Mouse (Mus musculus) kidney, embryonic 15.5 days (tissue): ENCODE data around the gene Tex38. TPM values are rescaled to one million over a fixed set of nuclear protein-coding genes. Genes with fewer than 3 reads are reported as not detected.

ENCODE experiments used
- ATAC-seq: fragments of 200-750 bp; cut with Nextera tagmentation; replicated peaks from 2 replicates; pipeline ENCODE4 v1.8.0; 2017; ENCODE audit warnings: moderate TSS enrichment; ENCODE audit not compliant: low FRiP score
- H3K27ac ChIP-seq: fragments of 300-500 bp; sonication (generic); 2 replicates; pipeline ENCODE4 v1.5.1; 2015; ENCODE audit warnings: mild to moderate bottlenecking, inconsistent platforms
- H3K27me3 ChIP-seq: fragments of 300-500 bp; sonication (generic); 2 replicates; pipeline ENCODE4 v1.6.1; 2015; ENCODE audit warnings: inconsistent platforms
- H3K36me3 ChIP-seq: fragments of 300-500 bp; sonication (generic); 2 replicates; pipeline ENCODE4 v1.6.1; 2015; ENCODE audit warnings: inconsistent platforms
- H3K4me1 ChIP-seq: fragments of 300-500 bp; sonication (generic); 2 replicates; pipeline ENCODE4 v1.6.1; 2015; ENCODE audit warnings: inconsistent platforms
- H3K4me2 ChIP-seq: fragments of 300-500 bp; sonication (generic); 2 replicates; pipeline ENCODE4 v1.6.1; 2015; ENCODE audit warnings: moderate library complexity, mild to moderate bottlenecking, inconsistent platforms
- H3K4me3 ChIP-seq: fragments of 300-500 bp; sonication (generic); replicated peaks from 2 replicates; pipeline ENCODE4 v1.5.1; 2015; ENCODE audit warnings: mild to moderate bottlenecking, inconsistent platforms
- H3K9ac ChIP-seq: fragments of 300-500 bp; sonication (generic); 2 replicates; pipeline ENCODE4 v1.6.1; 2015; ENCODE audit warnings: mild to moderate bottlenecking, inconsistent platforms
- H3K9me3 ChIP-seq: fragments of 300-500 bp; sonication (generic); replicated peaks from 2 replicates; pipeline ENCODE4 v1.6.1; 2016; ENCODE audit warnings: inconsistent platforms
- WGBS: fragments of 180-500 bp; shearing (Covaris S2); methylation state at CpG from one replicate; pipeline ENCODE4 v1.1.7; 2015; ENCODE audit warnings: mixed read lengths; 5-methylcytosine and 5-hydroxymethylcytosine counted together
- polyA plus RNA-seq: library from polyadenylated mRNA; unstranded; fragments of >200 nt; fragmentation: Nextera tagmentation; extraction: Ambion mirVana; gene quantifications from 2 replicates; pipeline ENCODE4 v1.2.1, GENCODE M21; 2015

Tex38 gene
- polyA plus RNA-seq, 1 experiment from 2014 or later, result 0.60 TPM

GRCm38 (mm10) chr4:115764581-115764980 lies 16.2 kb downstream of the Tex38 start:
- WGBS, result 88% methylated on average over 11 of the region's 11 CpGs
- ATAC-seq, result no peak
- no peak overlapping the region for H3K27ac ChIP-seq
- H3K9me3 ChIP-seq, result no peaks in the 10 kb centered on the region
- H3K36me3 ChIP-seq, result peaks cover 82% of the 10 kb centered on the region
- no peaks in the 10 kb centered on the region for H3K27me3 ChIP-seq
- H3K9ac ChIP-seq, result no peak overlapping the region
- H3K4me3 ChIP-seq, result no peak overlapping the region
- H3K4me2 ChIP-seq, result no peak overlapping the region
- H3K4me1 ChIP-seq, result 0 out of 2 replicates have a peak, but pooled peaks cover 4% of the 10 kb centered on the region

- Histone ChIP-seq H3K9me3 (no peaks in the 10 kb centered on the region), H3K27ac (no peak overlapping the region), H3K9ac (no peak overlapping the region), H3K4me3 (no peak overlapping the region), H3K4me1 (no peaks in the 10 kb centered on the region), H3K27me3 (no peaks in the 10 kb centered on the region), H3K36me3 (peaks cover 81% of the 10 kb centered on the region), H3K4me2 (no peak overlapping the region)
- 42% methylated on average over 3 of the region's 3 CpGs for WGBS
- no peak for ATAC-seq
Observed at GRCm38 (mm10) chr4:115761206-115761605, 19.6 kb downstream of the Tex38 start.

- H3K4me3 ChIP-seq, result no peak overlapping the region
- no peaks in the 10 kb centered on the region for H3K27me3 ChIP-seq
- 98% methylated on average over 1 of the region's 1 CpGs for WGBS
- ATAC-seq, result no peak
- H3K4me1 ChIP-seq, result no peaks in the 10 kb centered on the region
- H3K4me2 ChIP-seq, result no peak overlapping the region
- H3K27ac ChIP-seq, result no peak overlapping the region
- peaks cover 66% of the 10 kb centered on the region for H3K36me3 ChIP-seq
- H3K9ac ChIP-seq, result no peak overlapping the region
- no peaks in the 10 kb centered on the region for H3K9me3 ChIP-seq
Observed at GRCm38 (mm10) chr4:115754851-115755250, 26.0 kb downstream of the Tex38 start.

DNA sequence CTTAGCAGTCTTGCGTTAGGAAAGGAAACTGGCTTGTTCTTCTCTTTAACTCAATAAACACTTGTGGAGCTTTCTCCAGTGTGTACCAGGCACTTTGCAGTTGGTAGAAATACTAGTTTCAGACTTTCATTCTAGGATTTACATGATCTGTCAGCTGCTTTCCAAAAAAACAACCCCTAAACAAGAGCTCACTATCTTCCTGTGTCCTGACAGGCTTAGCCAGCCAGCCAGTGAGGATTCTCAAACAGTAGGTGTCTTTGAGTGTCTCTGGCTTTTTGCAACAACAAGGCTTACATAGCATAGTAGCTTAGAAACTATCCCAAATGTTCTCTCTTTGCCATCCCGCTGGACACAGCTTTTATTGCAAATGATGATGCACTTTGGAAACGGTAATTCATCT lies 26.7 kb downstream of the Tex38 start:
- Histone ChIP-seq H3K4me1 (no peaks in the 10 kb centered on the region), H3K27ac (no peak overlapping the region), H3K27me3 (no peaks in the 10 kb centered on the region), H3K4me3 (no peak overlapping the region), H3K36me3 (peaks cover 63% of the 10 kb centered on the region), H3K9ac (no peak overlapping the region), H3K9me3 (no peaks in the 10 kb centered on the region), H3K4me2 (no peak overlapping the region)
- 88% methylated on average over 3 of the region's 3 CpGs for WGBS
- ATAC-seq, result no peak

- WGBS, result 84% methylated on average over 1 of the region's 1 CpGs
- Histone ChIP-seq H3K36me3 (peaks cover 69% of the 10 kb centered on the region), H3K27me3 (no peaks in the 10 kb centered on the region), H3K9ac (no peak overlapping the region), H3K27ac (no peak overlapping the region), H3K4me3 (no peak overlapping the region), H3K4me2 (no peak overlapping the region), H3K9me3 (no peaks in the 10 kb centered on the region), H3K4me1 (no peaks in the 10 kb centered on the region)
- ATAC-seq, result no peak
Observed at GRCm38 (mm10) chr4:115749336-115749735, 31.5 kb downstream of the Tex38 start.

DNA sequence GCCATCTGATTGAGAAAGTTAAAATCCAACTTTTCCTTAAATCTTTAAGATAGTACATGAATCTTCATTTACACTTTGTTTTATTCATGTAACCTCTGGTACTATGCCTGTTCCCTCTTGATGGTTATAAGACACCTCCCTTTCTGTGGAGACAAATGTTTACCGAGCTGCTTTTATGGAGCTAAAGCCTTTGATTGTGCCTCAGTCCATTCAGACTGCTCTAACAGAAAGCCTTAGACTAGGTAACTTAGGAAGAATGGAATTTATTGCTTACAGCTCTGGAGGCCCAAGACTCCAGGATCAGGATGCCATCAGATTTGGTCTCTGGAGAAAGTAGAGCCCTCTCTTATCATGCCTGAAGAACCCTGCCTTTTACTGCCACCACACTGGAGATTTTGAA lies 32.6 kb downstream of the Tex38 start:
- Histone ChIP-seq H3K27me3 (no peaks in the 10 kb centered on the region), H3K9ac (no peak overlapping the region)
- 13% methylated on average over 1 of the region's 1 CpGs for WGBS

GRCm38 (mm10) chr4:115743096-115743495 lies 37.7 kb downstream of the Tex38 start:
- Histone ChIP-seq H3K27ac (no peak overlapping the region), H3K27me3 (no peaks in the 10 kb centered on the region), H3K4me3 (no peak overlapping the region), H3K9ac (no peak overlapping the region), H3K36me3 (peaks cover 66% of the 10 kb centered on the region), H3K9me3 (no peaks in the 10 kb centered on the region), H3K4me2 (no peak overlapping the region), H3K4me1 (peaks cover 14% of the 10 kb centered on the region)
- ATAC-seq, result no peak
- WGBS, result 85% methylated on average over 4 of the region's 4 CpGs

More for the DNA sequence above, 32.6 kb downstream of the Tex38 start:
- Histone ChIP-seq H3K27ac (no peak overlapping the region), H3K36me3 (peaks cover 66% of the 10 kb centered on the region), H3K4me1 (no peaks in the 10 kb centered on the region), H3K9me3 (no peaks in the 10 kb centered on the region), H3K4me2 (no peak overlapping the region), H3K4me3 (no peak overlapping the region)
- ATAC-seq, result no peak

DNA sequence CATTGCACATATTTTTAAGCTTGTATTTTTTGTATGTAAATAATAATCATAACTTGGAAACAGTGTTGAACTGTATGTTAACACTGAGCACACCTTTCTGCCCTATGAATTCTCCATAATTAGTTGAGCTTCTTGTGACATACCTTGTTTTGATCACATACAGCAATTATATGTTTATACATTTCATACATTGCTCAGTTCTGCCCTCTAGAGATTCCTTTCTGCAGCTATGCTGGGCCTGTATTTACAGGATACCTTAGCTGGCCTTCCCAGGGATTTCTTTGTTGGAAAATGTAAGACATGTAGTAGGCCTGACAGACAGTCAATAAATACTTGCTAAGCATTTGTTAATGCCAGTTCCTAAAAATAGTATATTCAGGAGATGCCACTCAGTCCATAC lies 38.2 kb downstream of the Tex38 start:
- Histone ChIP-seq H3K27me3 (no peaks in the 10 kb centered on the region), H3K36me3 (peaks cover 63% of the 10 kb centered on the region)
- ATAC-seq, result no peak

GRCm38 (mm10) chr4:115738481-115738985 lies 42.3 kb downstream of the Tex38 start:
- H3K27me3 ChIP-seq, result peaks cover 6% of the 10 kb centered on the region; the same call in 1 of the 2 replicates
- H3K4me2 ChIP-seq, result peak overlapping the region; percentile 78
- peak overlapping the region; percentile 78 for H3K9ac ChIP-seq
- no peak overlapping the region for H3K27ac ChIP-seq
- H3K36me3 ChIP-seq, result peaks cover 33% of the 10 kb centered on the region
- 44% methylated on average over 13 of the region's 13 CpGs for WGBS
- H3K9me3 ChIP-seq, result no peaks in the 10 kb centered on the region
- peak overlapping the region; percentile 90 for H3K4me3 ChIP-seq
- no peak for ATAC-seq
- H3K4me1 ChIP-seq, result peaks cover 14% of the 10 kb centered on the region

More for the DNA sequence above, 38.2 kb downstream of the Tex38 start:
- Histone ChIP-seq H3K9ac (no peak overlapping the region), H3K27ac (no peak overlapping the region), H3K4me2 (no peak overlapping the region), H3K9me3 (no peaks in the 10 kb centered on the region), H3K4me3 (no peak overlapping the region), H3K4me1 (peaks cover 14% of the 10 kb centered on the region)

DNA sequence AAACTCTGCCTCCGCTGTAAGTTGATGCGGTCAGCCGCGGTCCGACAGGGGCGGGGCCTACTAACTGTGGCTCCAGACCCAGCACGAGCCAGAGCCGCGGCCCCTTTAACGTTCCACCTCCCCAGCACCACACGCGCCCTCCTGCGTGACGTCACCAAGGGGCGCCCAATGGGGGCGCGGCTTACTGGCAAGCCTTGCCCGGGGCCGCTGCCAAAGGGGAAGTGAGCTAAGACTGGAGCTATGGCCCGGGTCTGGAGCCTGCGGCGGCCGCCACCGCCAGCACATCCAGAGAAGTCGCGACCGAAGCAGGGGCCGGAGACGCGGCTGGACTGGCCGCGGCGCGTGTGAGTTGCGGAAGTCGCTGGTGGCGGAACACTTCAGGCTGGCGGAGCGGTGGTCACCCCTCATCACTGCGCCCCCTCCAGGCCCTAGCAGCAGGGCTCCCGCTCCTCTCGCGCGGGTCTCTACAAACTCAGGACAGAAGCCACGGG lies 43.2 kb downstream of the Tex38 start, which contains the start of gene Efcab14:
Gene Efcab14 (plus strand): TSS at position 194 of the 491 bp plus-strand sequence.
- H3K27me3 ChIP-seq, result peaks cover 6% of the 10 kb centered on the region; the same call in 1 of the 2 replicates
- under 1% methylated on average over 44 of the region's 45 CpGs for WGBS

DNA sequence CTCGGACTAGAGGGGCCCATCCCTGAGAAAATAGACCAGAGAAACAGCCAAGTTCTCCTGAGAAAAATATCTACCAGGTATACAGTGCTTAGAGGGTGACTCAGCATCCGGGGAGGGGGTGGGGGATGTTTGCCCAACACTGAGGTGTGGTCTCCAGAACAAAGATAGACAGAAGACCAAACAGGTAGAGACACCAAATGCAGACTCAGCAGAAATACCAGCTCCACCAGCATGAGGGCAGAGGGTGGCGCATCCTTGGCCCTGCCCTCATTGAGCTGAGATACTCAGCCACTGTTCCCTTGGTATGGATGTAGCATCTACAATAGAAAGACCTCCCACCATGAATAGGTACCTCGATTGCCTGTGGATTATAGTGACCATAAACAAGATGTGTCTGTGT lies 46.0 kb downstream of the Tex38 start:
- Histone ChIP-seq H3K27ac (no peak overlapping the region), H3K4me3 (no peak overlapping the region), H3K4me2 (no peak overlapping the region), H3K9ac (no peak overlapping the region), H3K4me1 (peaks cover 14% of the 10 kb centered on the region), H3K36me3 (peaks cover 1% of the 10 kb centered on the region; the same call in 1 of the 2 replicates), H3K27me3 (peaks cover 6% of the 10 kb centered on the region; the same call in 1 of the 2 replicates), H3K9me3 (no peaks in the 10 kb centered on the region)
- no peak for ATAC-seq
- 63% methylated on average over 4 of the region's 4 CpGs for WGBS

More for the DNA sequence above, 43.2 kb downstream of the Tex38 start, which contains the start of gene Efcab14:
- no peaks in the 10 kb centered on the region for H3K9me3 ChIP-seq
- peaks cover 14% of the 10 kb centered on the region for H3K4me1 ChIP-seq
- peak; percentile 100 for ATAC-seq
- peak within 1 kb of the TSS; percentile 96 for H3K27ac ChIP-seq
- H3K36me3 ChIP-seq, result peaks cover 27% of the 10 kb centered on the region
- H3K9ac ChIP-seq, result peak within 1 kb of the TSS; percentile 78
- H3K4me3 ChIP-seq, result peak within 1 kb of the TSS; percentile 90
- H3K4me2 ChIP-seq, result peak within 1 kb of the TSS; percentile 78

DNA sequence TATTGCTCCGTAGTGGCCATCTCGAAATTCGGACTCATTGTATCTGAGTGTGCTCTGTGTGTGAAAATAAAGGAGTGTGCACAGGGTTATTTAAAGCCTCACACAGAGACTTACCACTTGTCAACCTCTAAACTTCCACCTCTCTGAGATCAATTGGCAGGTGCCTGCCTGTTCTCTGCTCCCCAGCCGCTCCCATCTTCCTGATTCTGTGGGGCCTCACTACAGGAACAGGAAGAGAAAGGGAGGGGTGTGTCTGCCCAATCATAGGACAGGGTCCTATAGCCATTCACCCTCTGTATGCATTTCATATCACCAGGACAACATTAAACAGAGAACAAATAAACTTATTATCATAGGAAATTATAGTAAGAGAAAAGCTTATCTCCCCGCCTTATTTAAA lies 47.1 kb downstream of the Tex38 start:
- no peak for ATAC-seq
- no peak overlapping the region for H3K4me3 ChIP-seq
- WGBS, result 75% methylated on average over 5 of the region's 5 CpGs
- H3K4me2 ChIP-seq, result no peak overlapping the region
- peaks cover 6% of the 10 kb centered on the region; the same call in 1 of the 2 replicates for H3K27me3 ChIP-seq
- no peak overlapping the region for H3K9ac ChIP-seq
- peaks cover 7% of the 10 kb centered on the region for H3K4me1 ChIP-seq
- no peaks in the 10 kb centered on the region for H3K9me3 ChIP-seq
- no peak overlapping the region for H3K27ac ChIP-seq
- H3K36me3 ChIP-seq, result no peaks in the 10 kb centered on the region
